Mouse (Mus musculus): Measurements from ENCODE around the gene Syne2. TPM values are rescaled to one million over a fixed set of nuclear protein-coding genes. Genes with fewer than 3 reads are reported as not detected.

Gene Syne2
- polyA plus RNA-seq, 1 experiment from 2014 or later = 11.3 TPM

DNA sequence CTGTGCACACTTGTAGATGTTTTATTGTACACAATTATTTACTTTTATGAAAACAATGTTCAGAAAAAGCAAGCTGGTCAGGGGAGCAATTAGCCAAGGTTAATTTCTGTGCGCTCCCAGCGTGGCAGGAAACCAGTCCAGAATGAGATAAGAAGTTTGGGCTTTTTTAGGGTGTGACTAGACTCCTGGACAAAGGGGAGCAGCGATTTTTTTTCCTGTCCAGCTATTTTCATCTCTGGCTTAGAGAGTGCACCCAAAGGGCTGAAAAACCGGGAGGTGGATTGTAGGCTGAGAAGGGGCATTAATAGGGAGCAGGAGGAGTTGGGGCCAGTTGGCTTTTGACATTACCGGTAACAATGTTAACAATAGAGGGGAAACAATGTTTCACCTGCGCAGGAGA, 3.4 kb upstream of the Syne2 start:
- H3K27me3 ChIP-seq (replicated peaks) = peaks cover 58% of the 10 kb centered on the region
- no peak overlapping the region for H3K27ac ChIP-seq
- H3K9me3 ChIP-seq (replicated peaks) = no peaks in the 10 kb centered on the region
- no peak overlapping the region for H3K4me3 ChIP-seq
- ATAC-seq = no peak
- H3K36me3 ChIP-seq = no peaks in the 10 kb centered on the region
- H3K4me2 ChIP-seq = no peak overlapping the region
- no peak overlapping the region for H3K9ac ChIP-seq
- peaks cover 22% of the 10 kb centered on the region; the same call in 1 of the 2 replicates for H3K4me1 ChIP-seq
- 30% methylated on average over 6 of the region's 6 CpGs for WGBS (ENCODE audit: insufficient replicate concordance)

DNA sequence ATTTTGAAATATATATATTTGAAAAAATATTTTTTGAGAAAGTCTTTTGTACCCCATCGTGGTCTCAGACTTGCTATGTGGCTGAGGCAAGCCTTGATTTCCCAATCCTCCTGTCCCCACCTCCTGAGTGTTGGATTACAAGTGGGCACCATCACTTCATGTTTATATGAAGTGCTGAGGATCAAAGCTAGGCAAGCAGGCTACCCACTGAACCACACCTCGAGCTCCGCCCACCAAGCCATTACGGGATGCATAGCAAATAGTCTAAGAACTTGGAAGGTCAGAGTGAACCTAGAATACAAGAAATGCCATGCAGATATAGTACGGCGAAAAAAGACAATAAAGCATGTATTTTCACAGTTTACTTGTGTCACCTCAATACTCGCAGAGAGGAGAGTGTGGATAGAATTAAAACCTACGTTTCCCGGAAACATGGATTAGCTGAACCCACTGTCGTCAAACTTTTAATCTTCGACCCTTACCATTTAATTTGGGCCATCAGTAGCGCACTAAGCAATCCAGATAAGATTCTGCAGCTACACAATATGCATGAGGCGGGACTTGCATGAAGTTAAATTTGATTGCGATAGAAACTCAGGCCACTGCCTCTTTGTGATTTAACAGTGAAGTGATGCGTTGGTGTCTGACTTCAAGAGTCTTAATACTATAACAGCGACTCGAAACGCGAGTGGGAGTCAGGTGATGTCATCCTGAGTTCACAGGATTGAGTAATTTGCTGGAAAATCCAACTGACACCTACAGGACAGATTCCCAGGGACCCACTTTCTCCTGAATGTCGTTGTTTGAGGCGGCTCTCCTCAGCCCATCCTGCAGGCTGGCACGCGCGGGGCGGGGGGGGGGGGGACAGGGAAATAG, 715 bp upstream of the Syne2 start:
- Histone ChIP-seq H3K4me2 (peak overlapping the region; percentile 96), H3K27ac (no peak overlapping the region), H3K36me3 (no peaks in the 10 kb centered on the region), H3K27me3 (replicated peaks) (peaks cover 84% of the 10 kb centered on the region), H3K4me1 (peaks cover 24% of the 10 kb centered on the region; the same call in 1 of the 2 replicates), H3K9ac (no peak overlapping the region), H3K9me3 (replicated peaks) (no peaks in the 10 kb centered on the region), H3K4me3 (peak overlapping the region; percentile 69)
- no peak for ATAC-seq
- 14% methylated on average over 24 of the region's 25 CpGs for WGBS (ENCODE audit: insufficient replicate concordance)

DNA sequence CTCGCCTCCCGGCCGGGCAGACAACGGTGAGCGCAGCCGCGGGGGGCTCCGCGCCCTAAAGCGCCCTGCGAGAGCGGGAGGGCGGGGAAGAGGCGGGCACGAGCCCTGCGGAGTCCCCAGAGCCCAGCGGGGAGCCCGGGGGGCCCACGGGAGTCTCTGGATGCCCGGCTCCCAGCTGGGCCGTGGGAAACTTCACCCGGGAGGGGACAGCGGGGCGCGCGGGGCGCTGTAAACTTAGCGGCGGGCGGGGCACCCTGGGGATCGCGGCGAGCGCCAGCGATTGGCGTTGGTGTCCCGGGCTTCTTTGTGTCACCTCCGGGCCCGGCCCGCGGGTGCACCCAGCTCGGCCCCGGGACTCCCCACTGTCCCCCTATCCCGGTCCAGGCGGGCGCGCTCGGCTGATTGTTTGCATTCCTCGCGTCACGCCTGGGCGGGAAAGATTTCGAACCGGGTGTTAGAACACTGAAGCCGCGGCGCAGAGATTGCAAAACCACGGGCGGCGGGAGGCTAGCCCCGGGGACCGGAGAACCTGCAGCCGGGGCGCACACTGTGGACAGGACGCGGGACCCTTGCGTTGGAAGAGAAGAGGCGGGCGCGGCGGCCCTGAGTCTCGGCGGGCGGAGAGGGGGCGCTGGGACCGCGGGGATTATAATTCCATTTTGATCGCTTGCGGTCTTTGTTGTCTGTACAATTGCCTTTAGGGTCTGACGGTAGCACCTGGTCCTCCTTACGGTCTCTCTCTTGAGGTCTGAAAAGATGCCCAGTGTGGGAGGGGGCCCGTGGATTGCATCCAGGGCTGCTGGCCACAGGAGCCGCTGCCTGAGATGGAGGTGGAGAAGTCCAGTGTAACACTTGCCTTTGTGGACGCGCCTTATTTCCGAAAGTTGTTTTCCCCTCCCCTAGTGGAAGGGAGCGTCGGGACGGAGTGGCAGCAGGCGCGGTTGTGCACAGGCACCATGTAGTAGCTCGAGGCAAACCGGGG, 810 bp downstream of the Syne2 start:
- H3K4me2 ChIP-seq = peak overlapping the region; percentile 96
- H3K9ac ChIP-seq = peak overlapping the region; percentile 68
- H3K4me3 ChIP-seq = peak overlapping the region; percentile 69
- H3K9me3 ChIP-seq (replicated peaks) = no peaks in the 10 kb centered on the region
- peak; percentile 48 for ATAC-seq
- H3K4me1 ChIP-seq = peaks cover 24% of the 10 kb centered on the region; the same call in 1 of the 2 replicates
- 0 out of 2 replicates have a peak overlapping the region, but pooled peaks have one; percentile 20 for H3K27ac ChIP-seq
- WGBS (ENCODE audit: insufficient replicate concordance) = under 1% methylated on average over 87 of the region's 93 CpGs
- no peaks in the 10 kb centered on the region for H3K36me3 ChIP-seq
- H3K27me3 ChIP-seq (replicated peaks) = peaks cover 89% of the 10 kb centered on the region

DNA sequence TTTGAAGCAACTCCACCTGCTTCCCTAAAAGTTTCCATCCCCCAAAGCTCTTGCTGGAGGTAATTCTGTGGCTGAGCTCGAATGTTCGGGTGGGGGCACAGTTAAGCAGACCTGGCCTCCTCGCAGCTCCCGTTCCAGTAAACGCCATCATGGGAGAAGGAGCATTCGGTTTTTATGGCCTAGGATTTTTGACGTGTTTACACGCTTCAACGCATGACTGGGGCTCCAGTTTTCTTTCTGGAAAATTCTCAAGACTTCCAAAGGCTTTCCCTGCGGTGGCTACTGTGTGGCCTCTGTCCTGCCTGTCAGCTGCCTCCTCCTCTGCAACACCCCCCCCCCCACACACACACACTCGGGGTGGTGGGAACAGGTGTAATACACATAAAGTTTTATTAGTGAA, 1.5 kb downstream of the Syne2 start:
- Histone ChIP-seq H3K27me3 (replicated peaks) (peaks cover 86% of the 10 kb centered on the region), H3K4me2 (peak overlapping the region; percentile 96), H3K4me3 (peak overlapping the region; percentile 69), H3K36me3 (no peaks in the 10 kb centered on the region), H3K9me3 (replicated peaks) (no peaks in the 10 kb centered on the region), H3K4me1 (peaks cover 24% of the 10 kb centered on the region; the same call in 1 of the 2 replicates), H3K9ac (no peak overlapping the region), H3K27ac (no peak overlapping the region)
- 27% methylated on average over 11 of the region's 11 CpGs for WGBS (ENCODE audit: insufficient replicate concordance)
- ATAC-seq = no peak

DNA sequence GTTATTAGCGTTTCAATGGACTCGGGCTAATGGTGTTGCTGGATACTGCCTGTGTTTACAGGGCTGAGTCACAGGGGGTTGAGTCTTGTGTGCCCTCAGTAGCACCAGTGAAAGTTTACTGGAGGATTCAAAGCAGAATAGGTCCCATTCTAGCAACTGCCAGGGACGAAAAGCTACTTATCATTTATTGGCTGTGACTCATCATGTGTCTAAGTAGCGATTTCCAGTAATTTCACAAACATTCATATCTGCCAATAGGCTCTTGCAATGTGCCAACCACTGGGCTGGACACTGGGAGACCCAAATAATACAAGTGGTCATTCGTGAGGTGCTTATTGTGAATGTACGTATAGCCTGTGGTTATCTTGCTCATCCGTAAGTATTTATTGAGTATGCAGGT, 2.3 kb downstream of the Syne2 start:
- peaks cover 24% of the 10 kb centered on the region; the same call in 1 of the 2 replicates for H3K4me1 ChIP-seq
- no peak for ATAC-seq
- WGBS (ENCODE audit: insufficient replicate concordance) = 63% methylated on average over 7 of the region's 7 CpGs
- H3K9me3 ChIP-seq (replicated peaks) = no peaks in the 10 kb centered on the region
- no peak overlapping the region for H3K4me2 ChIP-seq
- H3K27me3 ChIP-seq (replicated peaks) = peaks cover 86% of the 10 kb centered on the region
- H3K9ac ChIP-seq = no peak overlapping the region
- H3K27ac ChIP-seq = no peak overlapping the region
- H3K36me3 ChIP-seq = no peaks in the 10 kb centered on the region
- no peak overlapping the region for H3K4me3 ChIP-seq

DNA sequence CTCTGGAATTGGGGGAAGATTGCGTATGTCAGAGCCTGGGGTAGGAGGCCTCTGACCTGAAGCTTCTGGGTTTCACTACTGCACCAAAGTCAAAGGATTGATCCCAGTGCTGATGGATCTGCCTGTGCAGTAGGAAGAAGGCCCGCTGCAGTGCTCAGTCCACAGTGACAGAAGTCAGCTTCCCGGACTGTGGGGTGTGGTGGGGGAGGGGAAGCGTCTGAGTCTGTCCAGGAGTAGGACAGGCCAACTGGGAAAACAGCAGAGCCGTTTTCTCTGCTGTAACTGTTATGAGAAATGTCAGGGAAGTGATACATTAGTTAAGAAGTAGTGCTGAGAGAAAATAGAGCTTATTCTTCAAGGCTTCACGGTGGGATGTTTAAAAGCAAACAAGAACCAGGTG, 4.2 kb downstream of the Syne2 start:
- H3K27ac ChIP-seq = no peak overlapping the region
- H3K9me3 ChIP-seq (replicated peaks) = no peaks in the 10 kb centered on the region
- H3K36me3 ChIP-seq = no peaks in the 10 kb centered on the region
- WGBS (ENCODE audit: insufficient replicate concordance) = 52% methylated on average over 6 of the region's 6 CpGs
- H3K4me2 ChIP-seq = no peak overlapping the region
- no peak overlapping the region for H3K4me3 ChIP-seq
- H3K9ac ChIP-seq = no peak overlapping the region
- peaks cover 75% of the 10 kb centered on the region for H3K27me3 ChIP-seq (replicated peaks)
- no peak for ATAC-seq
- H3K4me1 ChIP-seq = peaks cover 24% of the 10 kb centered on the region; the same call in 1 of the 2 replicates

DNA sequence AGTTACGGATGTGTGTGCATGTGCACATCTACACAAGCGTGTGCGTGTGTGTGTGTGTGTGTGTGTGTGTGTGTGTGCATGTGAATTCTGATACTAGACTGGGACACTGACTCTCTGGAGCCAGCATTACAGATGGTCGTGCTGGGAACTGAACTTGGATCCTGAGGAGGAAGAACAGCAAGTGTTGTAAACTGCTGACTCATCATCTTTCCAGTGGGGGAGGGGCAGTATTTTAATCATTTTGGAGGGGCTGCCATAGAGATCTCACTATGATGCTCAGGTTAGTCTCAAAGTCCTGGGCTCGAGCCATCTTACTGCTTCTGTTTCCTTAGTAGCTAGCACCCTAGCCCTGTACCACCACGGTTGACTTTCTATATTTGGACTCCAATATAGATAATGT, 5.5 kb downstream of the Syne2 start:
- Histone ChIP-seq H3K4me1 (peaks cover 13% of the 10 kb centered on the region; the same call in 1 of the 2 replicates), H3K36me3 (no peaks in the 10 kb centered on the region), H3K27me3 (replicated peaks) (peaks cover 73% of the 10 kb centered on the region), H3K9ac (no peak overlapping the region), H3K4me3 (no peak overlapping the region), H3K9me3 (replicated peaks) (no peaks in the 10 kb centered on the region), H3K4me2 (no peak overlapping the region), H3K27ac (no peak overlapping the region)
- WGBS (ENCODE audit: insufficient replicate concordance) = 66% methylated on average over 6 of the region's 6 CpGs
- ATAC-seq = no peak

DNA sequence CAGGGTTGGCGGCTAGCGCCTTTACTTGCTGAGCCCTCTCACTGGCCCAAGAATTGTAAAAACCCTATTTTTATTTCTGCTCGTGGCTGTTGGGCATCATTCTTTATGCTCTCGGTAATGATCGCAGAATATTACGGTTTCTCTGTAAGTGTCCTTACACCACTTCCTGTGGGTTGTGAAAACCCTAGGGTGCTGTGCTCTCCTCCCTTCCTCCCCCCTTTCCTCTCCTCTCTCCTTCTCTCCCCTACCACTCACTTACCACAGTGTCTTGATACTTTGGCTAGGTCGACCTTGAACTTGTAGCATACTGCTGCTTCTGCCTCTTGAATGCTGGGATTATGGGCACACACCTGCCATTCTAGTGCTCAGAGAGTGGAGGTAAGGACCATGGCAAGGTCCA, 7.5 kb downstream of the Syne2 start:
- Histone ChIP-seq H3K9me3 (replicated peaks) (no peaks in the 10 kb centered on the region), H3K9ac (no peak overlapping the region), H3K4me2 (no peak overlapping the region), H3K4me1 (no peaks in the 10 kb centered on the region), H3K27ac (no peak overlapping the region), H3K36me3 (no peaks in the 10 kb centered on the region), H3K4me3 (no peak overlapping the region), H3K27me3 (replicated peaks) (peaks cover 57% of the 10 kb centered on the region)
- no peak for ATAC-seq
- WGBS (ENCODE audit: insufficient replicate concordance) = 62% methylated on average over 7 of the region's 7 CpGs

DNA sequence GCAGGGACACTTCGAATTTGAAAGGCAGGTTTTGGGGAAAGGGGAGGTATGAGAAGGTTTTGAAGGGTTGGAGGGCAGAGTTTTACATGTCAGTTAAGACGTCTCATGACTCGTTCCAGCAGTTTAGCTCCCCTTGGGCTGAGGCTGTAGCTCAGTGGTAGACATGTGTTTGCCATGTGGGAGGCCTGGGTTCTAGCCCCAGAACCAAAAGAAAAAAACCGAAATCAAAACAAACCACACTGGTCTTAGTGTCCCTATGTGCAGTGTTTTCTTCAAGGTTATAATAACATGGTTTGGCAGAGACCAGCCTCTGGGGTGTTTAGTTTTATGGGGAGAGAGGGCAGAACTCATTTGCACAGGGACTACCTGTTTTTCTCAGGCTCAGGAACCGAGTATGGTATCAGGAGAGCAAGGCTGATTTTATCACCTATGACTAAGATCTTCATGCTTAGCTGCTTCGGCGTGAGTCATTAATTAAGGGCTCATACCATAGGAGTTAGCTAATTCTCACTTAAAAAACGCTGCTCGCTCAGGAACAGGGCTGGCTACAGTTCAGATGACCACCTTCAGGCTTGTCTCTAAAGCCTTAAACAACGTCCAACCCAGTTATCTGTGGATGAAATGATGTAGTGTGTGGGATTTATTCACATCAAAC, 8.9 kb downstream of the Syne2 start:
- no peak overlapping the region for H3K4me3 ChIP-seq
- ATAC-seq = no peak
- H3K9ac ChIP-seq = no peak overlapping the region
- no peak overlapping the region for H3K27ac ChIP-seq
- no peaks in the 10 kb centered on the region for H3K9me3 ChIP-seq (replicated peaks)
- no peaks in the 10 kb centered on the region for H3K4me1 ChIP-seq
- no peak overlapping the region for H3K4me2 ChIP-seq
- H3K36me3 ChIP-seq = no peaks in the 10 kb centered on the region
- peaks cover 48% of the 10 kb centered on the region for H3K27me3 ChIP-seq (replicated peaks)
- WGBS (ENCODE audit: insufficient replicate concordance) = 54% methylated on average over 10 of the region's 10 CpGs

DNA sequence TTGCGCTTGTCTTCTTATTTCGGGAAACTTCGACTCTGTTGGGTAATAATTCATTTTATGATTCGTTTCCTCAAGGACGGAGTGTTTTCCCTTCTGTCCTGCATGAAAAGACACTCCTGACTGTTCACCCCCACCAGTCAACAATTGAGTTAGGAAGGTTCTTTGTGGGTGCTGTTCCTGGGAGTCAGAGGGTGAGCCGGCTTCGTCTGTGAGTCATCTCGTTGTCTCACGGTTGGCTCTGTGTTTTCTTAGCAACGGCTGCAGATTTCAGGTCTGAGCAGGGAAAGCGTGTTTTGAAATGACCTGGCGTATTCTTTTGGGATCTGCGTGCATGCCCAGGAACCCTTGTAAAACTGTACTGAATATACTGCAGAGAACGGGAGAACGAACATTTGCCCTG, 9.8 kb downstream of the Syne2 start:
- Histone ChIP-seq H3K9me3 (replicated peaks) (no peaks in the 10 kb centered on the region), H3K4me2 (no peak overlapping the region), H3K4me3 (no peak overlapping the region), H3K27me3 (replicated peaks) (peaks cover 42% of the 10 kb centered on the region), H3K27ac (no peak overlapping the region), H3K36me3 (no peaks in the 10 kb centered on the region), H3K9ac (no peak overlapping the region), H3K4me1 (no peaks in the 10 kb centered on the region)
- WGBS (ENCODE audit: insufficient replicate concordance) = 76% methylated on average over 15 of the region's 15 CpGs
- ATAC-seq = no peak

DNA sequence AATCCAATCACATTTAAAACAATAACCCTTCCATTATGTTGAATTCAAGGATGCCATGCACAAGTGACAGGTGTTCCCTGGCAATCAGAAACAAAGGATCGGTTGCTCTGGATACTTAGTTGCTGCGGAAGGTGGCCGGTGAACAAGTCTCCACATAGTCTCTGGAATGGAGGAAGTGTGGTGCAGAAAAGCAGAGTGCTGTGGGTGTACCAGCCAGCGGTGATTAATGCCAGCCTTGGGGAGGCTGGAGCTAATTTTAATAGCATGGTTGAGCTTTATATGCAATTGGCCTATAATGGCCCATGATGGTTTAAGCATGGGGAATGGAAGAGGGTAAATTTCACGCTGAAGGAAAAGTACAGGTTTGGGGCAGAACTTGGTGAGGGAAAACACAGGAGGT, 11.7 kb downstream of the Syne2 start:
- Histone ChIP-seq H3K4me3 (no peak overlapping the region), H3K4me1 (peaks cover 12% of the 10 kb centered on the region), H3K36me3 (no peaks in the 10 kb centered on the region), H3K9me3 (replicated peaks) (no peaks in the 10 kb centered on the region), H3K27ac (no peak overlapping the region), H3K4me2 (no peak overlapping the region), H3K27me3 (replicated peaks) (peaks cover 41% of the 10 kb centered on the region), H3K9ac (no peak overlapping the region)
- WGBS (ENCODE audit: insufficient replicate concordance) = 69% methylated on average over 5 of the region's 5 CpGs
- no peak for ATAC-seq

All from liver, embryonic 12.5 days (tissue).